Mouse (Mus musculus) C2C12 (cell line): ENCODE results near the gene Olfr551.

Experiments used
- CEBPB ChIP-seq: IDR thresholded peaks from one replicate; pipeline ENCODE4 v1.6.1; 2011; ENCODE audit warnings: low read depth, mild to moderate bottlenecking, control low read depth, moderate library complexity
- CTCF ChIP-seq: IDR thresholded peaks from one replicate; pipeline ENCODE4 v1.5.1; 2011; ENCODE audit not compliant: control insufficient read depth, insufficient read depth, insufficient read length
- FOSL1 ChIP-seq: IDR thresholded peaks from one replicate; pipeline ENCODE4 v1.8.0; 2011; ENCODE audit warnings: mild to moderate bottlenecking, low read length; ENCODE audit not compliant: poor library complexity, insufficient read depth, severe bottlenecking
- MAX ChIP-seq: IDR thresholded peaks from one replicate; pipeline ENCODE4 v1.6.1; 2011; ENCODE audit warnings: mild to moderate bottlenecking, control low read depth
- MYOD1 ChIP-seq: IDR thresholded peaks from one replicate; pipeline ENCODE4 v1.6.1; 2011; ENCODE audit warnings: low read depth; ENCODE audit not compliant: control insufficient read depth, insufficient read length
- MYOG ChIP-seq: IDR thresholded peaks from one replicate; pipeline ENCODE4 v1.6.1; 2011; ENCODE audit not compliant: control insufficient read depth, insufficient read length; ENCODE audit errors: extremely low read depth
- USF1 ChIP-seq: IDR thresholded peaks from one replicate; pipeline ENCODE4 v1.6.1; 2011; ENCODE audit warnings: low read depth, mild to moderate bottlenecking, control low read depth, moderate library complexity

DNA sequence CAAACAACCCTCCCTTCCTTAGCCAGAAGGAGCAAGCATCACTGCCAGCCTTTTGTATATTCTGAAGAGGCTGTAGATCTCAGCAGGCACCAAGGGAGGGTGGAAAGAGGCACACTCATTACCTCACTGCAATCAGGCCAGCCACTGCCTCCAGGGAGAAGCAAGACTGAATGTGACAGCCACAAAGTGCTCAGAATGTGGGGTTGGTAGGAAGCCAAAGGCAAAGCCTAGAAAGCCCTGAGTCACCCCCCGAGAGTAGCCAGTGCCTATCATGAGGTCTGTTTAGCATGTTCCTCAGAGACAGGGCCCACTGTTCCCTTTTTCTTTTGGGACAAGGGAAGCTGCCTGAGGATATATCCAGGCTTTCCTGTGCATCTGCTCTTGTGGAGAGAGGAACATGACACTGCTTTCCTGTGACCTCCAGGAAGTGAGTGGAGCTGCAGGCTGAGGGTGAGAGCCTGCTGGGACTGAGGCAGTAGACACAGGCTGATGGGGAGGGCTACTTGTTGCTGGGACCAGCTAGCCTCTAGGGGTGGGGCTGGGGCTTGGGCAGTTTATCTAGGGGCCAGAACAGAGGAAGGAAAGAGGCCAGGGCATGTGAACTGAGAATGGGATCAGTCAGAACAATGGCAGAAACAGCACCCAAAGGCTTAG, 5.8 kb upstream of the Olfr551 start, which contains the start of gene Olfr552:
- TF ChIP-seq CTCF (no peak), USF1 (no peak), MYOG (no peak), MAX (no peak), MYOD1 (no peak), CEBPB (no peak), FOSL1 (no peak)
